Mouse (Mus musculus) liver, postnatal 0 days (tissue): Measurements from ENCODE around the gene Gdpd1.

Experiments used
- CTCF ChIP-seq: sonication (generic); IDR thresholded peaks from 2 replicates; pipeline ENCODE4 v1.5.1; 2016; ENCODE audit warnings: antibody characterized with exemption, low read depth
- EP300 ChIP-seq: IDR thresholded peaks from 2 replicates; pipeline ENCODE4 v1.6.1; 2016; ENCODE audit warnings: antibody characterized with exemption, low read depth, mild to moderate bottlenecking

- TF ChIP-seq EP300 (no peak), CTCF (no peak)
Observed at GRCm38 (mm10) chr11:86993041-86994037, 80.5 kb downstream of the Gdpd1 start, which contains the start of gene Ypel2.
